Mouse (Mus musculus): Measurements from ENCODE around the gene Ap1s1.

DNA sequence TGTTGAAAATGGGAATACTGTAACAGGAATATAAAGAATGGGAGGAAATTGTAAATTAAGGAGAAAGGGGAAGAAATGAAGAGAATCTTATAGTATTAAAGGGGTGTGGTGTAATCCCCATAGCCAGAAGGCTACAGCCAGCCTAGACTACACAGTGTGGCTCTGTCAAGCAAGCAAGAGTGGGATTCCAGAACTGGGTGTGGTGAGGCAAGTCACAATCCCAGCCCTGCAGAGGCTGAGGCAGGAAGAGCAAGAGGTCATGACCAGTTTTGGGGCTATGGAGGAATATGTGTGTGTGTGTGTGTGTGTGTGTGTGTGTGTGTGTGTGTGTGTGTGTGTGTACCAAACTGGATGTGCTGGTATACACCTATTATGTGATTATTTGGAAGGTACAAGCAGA is 1.1 kb upstream of the Ap1s1 start:
- TF ChIP-seq CTCF (IDR thresholded peaks at IDR 0.05; ENCODE audit: control insufficient read depth, insufficient read depth, low read length) (no peak), POLR2A (IDR thresholded peaks at IDR 0.05; ENCODE audit: borderline replicate concordance, control insufficient read depth, low read depth, low read length) (no peak)
